Mouse (Mus musculus) pancreas, adult 10 weeks (tissue): Measurements from ENCODE around the gene Sox12. TPM values are rescaled to one million over a fixed set of nuclear protein-coding genes. Genes with fewer than 3 reads are reported as not detected.

Source experiments
- polyA plus RNA-seq: library from polyadenylated mRNA; stranded (reverse); fragments of 350-450 nt; fragmentation: Illumina TruSeq; extraction: RNeasy Lipid Tissue Mini Kit (QIAGEN cat#74804); gene quantifications from one replicate; pipeline ENCODE4 v1.2.3, GENCODE M21; 2015; ENCODE audit warnings: low read depth, low replicate concordance; ENCODE audit not compliant: insufficient read depth

The Sox12 gene
- 1.8 TPM for polyA plus RNA-seq

DNA sequence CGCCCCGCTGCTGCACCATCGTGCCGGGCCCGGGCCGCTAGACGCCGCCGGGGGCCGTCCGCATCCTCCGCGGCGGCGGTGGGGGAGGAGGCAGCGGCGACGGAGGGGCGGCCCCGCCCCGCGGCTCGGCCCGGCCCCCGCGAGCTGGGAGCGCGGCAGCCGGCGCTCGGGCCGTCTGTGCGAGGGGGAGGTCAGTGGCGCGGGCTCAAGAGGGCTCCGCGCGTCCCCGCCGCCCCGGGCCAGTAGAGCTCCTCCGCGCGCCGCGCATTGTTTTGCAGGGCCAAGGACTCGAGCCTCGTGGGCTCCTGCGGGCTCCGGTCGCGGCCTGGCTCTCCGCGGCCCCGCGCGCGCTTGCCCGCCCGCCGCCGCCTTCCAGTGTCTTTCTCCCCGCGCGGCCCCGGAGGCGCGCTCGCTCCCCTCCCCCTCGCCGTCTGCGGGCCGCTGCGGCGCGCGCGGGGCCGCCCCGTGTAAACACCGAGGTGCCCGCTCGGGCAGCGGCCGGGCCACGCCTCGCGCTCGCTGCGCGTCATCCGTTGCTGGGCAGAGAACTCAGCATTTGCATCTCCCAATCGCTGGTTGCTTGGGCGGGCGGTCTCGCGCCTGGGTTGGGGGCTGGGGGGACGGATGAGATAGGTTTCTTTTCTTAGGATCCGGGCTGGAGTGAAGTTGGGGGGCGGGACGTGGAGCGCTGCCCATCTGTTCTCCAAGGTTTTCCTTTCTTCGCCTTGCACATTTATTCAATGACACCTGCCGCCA is at the start of gene Sox12:
Gene Sox12, minus strand, starts transcription at position 384 of the 756 bp plus-strand sequence.

DNA sequence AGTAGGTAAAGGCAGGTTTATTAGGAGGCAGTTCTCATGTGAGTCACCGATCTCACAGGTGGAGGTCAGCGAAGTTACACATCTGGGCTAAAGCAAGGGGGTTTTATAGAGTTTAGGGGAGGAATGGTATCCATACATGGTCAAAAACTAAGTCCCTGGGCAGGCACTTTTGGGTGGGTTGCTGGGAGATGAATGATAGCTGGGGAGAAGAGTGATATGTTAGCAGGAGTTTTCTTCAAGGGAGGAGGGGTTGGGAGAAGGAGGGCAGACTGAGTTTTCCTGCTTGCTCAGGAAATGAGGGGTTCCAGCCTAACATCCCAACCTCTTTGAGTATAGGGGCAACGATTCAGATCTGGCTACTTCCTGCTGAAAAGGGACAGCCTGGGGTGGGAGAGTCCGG is 17.4 kb upstream of the Sox12 start, which contains the start of gene 6820408C15Rik:
Gene 6820408C15Rik, plus strand, starts transcription at position 301 of the 400 bp plus-strand sequence.

GRCm38 (mm10) chr2:152414591-152415165 is 16.8 kb upstream of the Sox12 start, which contains the start of gene Zcchc3:
Gene Zcchc3 (minus strand): TSS chr2:152415027.

GRCm38 (mm10) chr2:152376345-152376741 is 21.5 kb downstream of the Sox12 start, which contains the start of gene Nrsn2:
Gene Nrsn2 (minus strand): TSS chr2:152376638.

Other genes with a start within 250 kb of the Sox12 start
- gene Csnk2a1, start 171.2 kb downstream of the Sox12 start, polyA plus RNA-seq: 17.7 TPM
- gene Tbc1d20, start 104.2 kb downstream of the Sox12 start, polyA plus RNA-seq: 11.9 TPM
- gene Rbck1, start 65.4 kb downstream of the Sox12 start, polyA plus RNA-seq: 29.0 TPM
- 2.0 TPM for gene Trib3, start 54.0 kb downstream of the Sox12 start, polyA plus RNA-seq
- not detected for gene Nrsn2, start 21.4 kb downstream of the Sox12 start, polyA plus RNA-seq
- gene Zcchc3, start 17.0 kb upstream of the Sox12 start, polyA plus RNA-seq: 1.1 TPM
- not detected for gene 6820408C15Rik, start 17.5 kb upstream of the Sox12 start, polyA plus RNA-seq
- gene Defb23, start 66.6 kb upstream of the Sox12 start, polyA plus RNA-seq: not detected
- gene Defb20, start 79.0 kb upstream of the Sox12 start, polyA plus RNA-seq: not detected
- gene Defb22, start 92.1 kb upstream of the Sox12 start, polyA plus RNA-seq: not detected
- gene Defb26, start 113.6 kb upstream of the Sox12 start, polyA plus RNA-seq: not detected
- not detected for gene Defb28, start 120.2 kb upstream of the Sox12 start, polyA plus RNA-seq
- gene Defb29, start 142.0 kb upstream of the Sox12 start, polyA plus RNA-seq: not detected
- gene Gm17416, start 171.3 kb upstream of the Sox12 start, polyA plus RNA-seq: not detected
- gene Defb21, start 174.7 kb upstream of the Sox12 start, polyA plus RNA-seq: not detected
- gene Defb19, start 182.2 kb upstream of the Sox12 start, polyA plus RNA-seq: not detected
- gene Defb45, start 201.3 kb upstream of the Sox12 start, polyA plus RNA-seq: not detected
- gene Defb36, start 206.3 kb upstream of the Sox12 start, polyA plus RNA-seq: not detected
- not detected for gene Defb25, start 225.0 kb upstream of the Sox12 start, polyA plus RNA-seq
- gene Rem1, start 228.9 kb upstream of the Sox12 start, polyA plus RNA-seq: 3.5 TPM